Mouse (Mus musculus) layer of hippocampus, adult 2 months (tissue): ENCODE data around the gene Tex14. TPM values are rescaled to one million over a fixed set of nuclear protein-coding genes. Genes with fewer than 3 reads are reported as not detected.
"Not testable (repeated sequence)": the region's sequence is repeated elsewhere in the genome, so short reads cannot be mapped to it uniquely, and the experiment has no call there.

ENCODE experiments used
- DNase-seq, 2 experiments: peaks; one replicate each; pipeline ENCODE4 v3.0.0; 2022; ENCODE audit warnings: low spot score in 2 of 2
- H3K27ac ChIP-seq: fragments of 200-600 bp; 2 replicates; pipeline ENCODE4 v1.8.1; 2022
- H3K4me3 ChIP-seq: fragments of 200-600 bp; 2 replicates; pipeline ENCODE4 v1.8.1; 2022; ENCODE audit warnings: mild to moderate bottlenecking
- CTCF ChIP-seq: fragments of 200-600 bp; conservative IDR thresholded peaks from 2 replicates; pipeline ENCODE4 v1.8.1; 2022; ENCODE audit warnings: antibody characterized with exemption, mild to moderate bottlenecking, moderate library complexity
- total RNA-seq, 2 experiments: library from RNA; stranded (reverse); gene quantifications; 2 replicates each; pipeline ENCODE4 v1.2.3; 2021

The Tex14 gene
- total RNA-seq, 2 experiments from 2014 or later = 0.20 to 0.26 TPM

- not testable (repeated sequence) for H3K27ac ChIP-seq, H3K4me3 ChIP-seq, DNase-seq
- peak; percentile 49 for TF ChIP-seq CTCF
These were observed 40.7 kb downstream of the Tex14 start for GRCm38 (mm10) chr11:87445593-87445992.

- Histone ChIP-seq H3K4me3 (no peak overlapping the region), H3K27ac (no peak overlapping the region)
- no peak for DNase-seq
- TF ChIP-seq CTCF = no peak
These were observed 41.3 kb downstream of the Tex14 start for GRCm38 (mm10) chr11:87446159-87446558.

- no peak for TF ChIP-seq CTCF
- no peak for DNase-seq
- H3K27ac ChIP-seq = no peak overlapping the region
- no peak overlapping the region for H3K4me3 ChIP-seq
These were observed 42.6 kb downstream of the Tex14 start for GRCm38 (mm10) chr11:87447429-87447828.

- Histone ChIP-seq H3K4me3 (peak overlapping the region; percentile 58), H3K27ac (peak overlapping the region; percentile 87)
- peak; percentile 83 to 91 for DNase-seq
These were observed 43.2 kb downstream of the Tex14 start for GRCm38 (mm10) chr11:87448081-87448475.

- peak overlapping the region; percentile 87 for H3K27ac ChIP-seq
- H3K4me3 ChIP-seq = peak overlapping the region; percentile 58
- peak in 1 of 2 experiments; percentile 36 for DNase-seq
These were observed 43.8 kb downstream of the Tex14 start for GRCm38 (mm10) chr11:87448476-87449199.

GRCm38 (mm10) chr11:87449200-87449547, 44.3 kb downstream of the Tex14 start:
- Histone ChIP-seq H3K27ac (peak overlapping the region; percentile 67), H3K4me3 (no peak overlapping the region)
- no peak for TF ChIP-seq CTCF
- DNase-seq = no peak

- not testable (repeated sequence) for H3K27ac ChIP-seq, DNase-seq, H3K4me3 ChIP-seq
- peak; percentile 15; the same call in 1 of the 2 replicates for TF ChIP-seq CTCF
These were observed 45.0 kb downstream of the Tex14 start for GRCm38 (mm10) chr11:87449847-87450246.

- DNase-seq = not testable (repeated sequence)
These were observed 47.9 kb downstream of the Tex14 start for GRCm38 (mm10) chr11:87452779-87453178.

GRCm38 (mm10) chr11:87453216-87454034, 48.6 kb downstream of the Tex14 start:
- H3K27ac ChIP-seq = no peak overlapping the region
- no peak overlapping the region for H3K4me3 ChIP-seq
- TF ChIP-seq CTCF = no peak
- no peak for DNase-seq

More at GRCm38 (mm10) chr11:87452779-87453178, 47.9 kb downstream of the Tex14 start:
- not testable (repeated sequence) for H3K27ac ChIP-seq, H3K4me3 ChIP-seq

- no peak overlapping the region for H3K4me3 ChIP-seq
- no peak for DNase-seq
- TF ChIP-seq CTCF = no peak
- no peak overlapping the region for H3K27ac ChIP-seq
These were observed 49.3 kb downstream of the Tex14 start for GRCm38 (mm10) chr11:87454035-87454690.

GRCm38 (mm10) chr11:87455573-87455972, 50.7 kb downstream of the Tex14 start:
- no peak for TF ChIP-seq CTCF
- DNase-seq = no peak
- H3K27ac ChIP-seq = no peak overlapping the region
- no peak overlapping the region for H3K4me3 ChIP-seq

GRCm38 (mm10) chr11:87455984-87456383, 51.1 kb downstream of the Tex14 start:
- DNase-seq = no peak
- no peak overlapping the region for H3K4me3 ChIP-seq
- no peak for TF ChIP-seq CTCF
- H3K27ac ChIP-seq = no peak overlapping the region

GRCm38 (mm10) chr11:87460566-87460965, 55.7 kb downstream of the Tex14 start:
- DNase-seq = no peak
- Histone ChIP-seq H3K27ac (no peak overlapping the region), H3K4me3 (no peak overlapping the region)
- no peak for TF ChIP-seq CTCF

- peak; percentile 71 to 78 for DNase-seq
- H3K27ac ChIP-seq = peak overlapping the region; percentile 79
- peak overlapping the region; percentile 48 for H3K4me3 ChIP-seq
These were observed 57.1 kb downstream of the Tex14 start for GRCm38 (mm10) chr11:87461780-87462460.
